Mouse (Mus musculus) neural tube, embryonic 14.5 days (tissue): Measurements from ENCODE around the gene Commd7. TPM values are rescaled to one million over a fixed set of nuclear protein-coding genes. Genes with fewer than 3 reads are reported as not detected.

Experiments used
- ATAC-seq: fragments of 200-750 bp; cut with Nextera tagmentation; 2 replicates; pipeline ENCODE4 v1.8.0; 2017; ENCODE audit warnings: low read depth, mild to moderate bottlenecking, moderate TSS enrichment, moderate library complexity
- H3K27ac ChIP-seq: fragments of 300-500 bp; sonication (generic); 2 replicates; pipeline ENCODE4 v1.5.1; 2014; ENCODE audit warnings: low read depth, mild to moderate bottlenecking, control low read depth, low read length, moderate library complexity, mixed read lengths
- H3K27me3 ChIP-seq: fragments of 300-500 bp; sonication (generic); 2 replicates; pipeline ENCODE4 v1.6.1; 2014; ENCODE audit warnings: low read length; ENCODE audit not compliant: control insufficient read depth, insufficient read depth
- H3K36me3 ChIP-seq: fragments of 300-500 bp; sonication (generic); 2 replicates; pipeline ENCODE4 v1.6.1; 2014; ENCODE audit warnings: low read length, mixed read lengths; ENCODE audit not compliant: control insufficient read depth, insufficient read depth
- H3K4me1 ChIP-seq: fragments of 300-500 bp; sonication (generic); 2 replicates; pipeline ENCODE4 v1.6.1; 2014; ENCODE audit warnings: low read length; ENCODE audit not compliant: control insufficient read depth, insufficient read depth
- H3K4me2 ChIP-seq: fragments of 300-500 bp; sonication (generic); 2 replicates; pipeline ENCODE4 v1.6.1; 2014; ENCODE audit warnings: mild to moderate bottlenecking, low read depth, low read length, control low read depth
- H3K4me3 ChIP-seq: fragments of 300-500 bp; sonication (generic); 2 replicates; pipeline ENCODE4 v1.5.1; 2014; ENCODE audit warnings: low read depth, low read length, control low read depth, mixed read lengths
- H3K9ac ChIP-seq: fragments of 300-500 bp; sonication (generic); replicated peaks from 2 replicates; pipeline ENCODE4 v1.6.1; 2014; ENCODE audit warnings: low read depth, mild to moderate bottlenecking, control low read depth, low read length, mixed read lengths
- H3K9me3 ChIP-seq: fragments of 300-500 bp; sonication (generic); 2 replicates; pipeline ENCODE4 v1.6.1; 2016; ENCODE audit warnings: low read length; ENCODE audit not compliant: control insufficient read depth
- WGBS: fragments of 180-500 bp; shearing (Covaris S2); extraction: QIAGEN DNeasy Blood & Tissue Kit; methylation state at CpG from one replicate; pipeline ENCODE4 v1.1.7; 2014; 5-methylcytosine and 5-hydroxymethylcytosine counted together
- polyA plus RNA-seq: library from polyadenylated mRNA; unstranded; fragments of >200 nt; fragmentation: Nextera tagmentation; extraction: Ambion mirVana; gene quantifications from 2 replicates; pipeline ENCODE4 v1.2.1, GENCODE M21; 2014

Commd7 gene
- polyA plus RNA-seq, 1 experiment from 2014 or later, result 77.3 TPM

DNA sequence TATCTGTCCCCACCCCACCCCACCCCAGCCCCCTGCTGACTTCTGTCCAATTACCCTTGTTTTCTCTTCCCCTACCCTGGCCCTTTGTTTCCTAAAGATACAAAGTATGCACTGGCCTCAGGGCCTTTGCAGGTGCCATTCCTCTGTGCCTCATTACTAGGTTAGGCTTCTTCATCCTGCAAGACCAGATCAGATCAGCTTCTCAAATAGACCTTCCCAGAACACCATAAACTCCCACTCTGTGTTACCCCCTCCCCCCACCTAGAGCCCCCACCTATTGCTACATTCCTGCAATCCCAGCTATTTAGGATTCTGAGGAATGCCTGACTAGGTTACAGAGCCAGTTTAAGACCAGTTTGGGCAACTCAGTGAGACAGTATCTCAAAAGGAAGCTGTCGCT lies 20.8 kb downstream of the Commd7 start:
- H3K4me2 ChIP-seq, result no peak overlapping the region
- H3K9ac ChIP-seq, result no peak overlapping the region
- H3K9me3 ChIP-seq, result no peaks in the 10 kb centered on the region
- 97% methylated on average over 1 of the region's 1 CpGs for WGBS
- H3K4me3 ChIP-seq, result no peak overlapping the region
- ATAC-seq, result no peak
- no peak overlapping the region for H3K27ac ChIP-seq
- no peaks in the 10 kb centered on the region for H3K36me3 ChIP-seq
- peaks cover 10% of the 10 kb centered on the region; the same call in 1 of the 2 replicates for H3K4me1 ChIP-seq
- no peaks in the 10 kb centered on the region for H3K27me3 ChIP-seq

DNA sequence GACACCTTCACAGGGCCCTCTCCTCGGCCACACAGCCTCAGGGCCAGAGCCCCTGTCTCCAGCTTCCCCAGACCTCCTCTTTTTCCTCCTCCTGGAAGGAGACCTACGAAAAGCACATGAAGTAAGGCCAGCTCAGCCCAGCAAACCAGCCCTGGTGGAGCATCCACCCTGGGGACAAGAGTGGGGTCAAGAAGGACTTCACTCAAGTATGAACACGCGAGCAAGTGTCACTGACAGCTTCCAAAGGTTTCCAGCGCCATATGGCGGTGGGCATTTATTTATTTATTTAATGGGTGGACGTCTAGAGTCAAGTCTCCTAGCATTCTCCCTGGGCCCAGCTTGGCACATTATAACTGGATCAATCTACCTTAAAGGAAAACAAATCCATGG lies 21.3 kb downstream of the Commd7 start:
- ATAC-seq, result peak; percentile 1; the same call in 1 of the 2 replicates
- H3K27ac ChIP-seq, result peak overlapping the region; percentile 67

DNA sequence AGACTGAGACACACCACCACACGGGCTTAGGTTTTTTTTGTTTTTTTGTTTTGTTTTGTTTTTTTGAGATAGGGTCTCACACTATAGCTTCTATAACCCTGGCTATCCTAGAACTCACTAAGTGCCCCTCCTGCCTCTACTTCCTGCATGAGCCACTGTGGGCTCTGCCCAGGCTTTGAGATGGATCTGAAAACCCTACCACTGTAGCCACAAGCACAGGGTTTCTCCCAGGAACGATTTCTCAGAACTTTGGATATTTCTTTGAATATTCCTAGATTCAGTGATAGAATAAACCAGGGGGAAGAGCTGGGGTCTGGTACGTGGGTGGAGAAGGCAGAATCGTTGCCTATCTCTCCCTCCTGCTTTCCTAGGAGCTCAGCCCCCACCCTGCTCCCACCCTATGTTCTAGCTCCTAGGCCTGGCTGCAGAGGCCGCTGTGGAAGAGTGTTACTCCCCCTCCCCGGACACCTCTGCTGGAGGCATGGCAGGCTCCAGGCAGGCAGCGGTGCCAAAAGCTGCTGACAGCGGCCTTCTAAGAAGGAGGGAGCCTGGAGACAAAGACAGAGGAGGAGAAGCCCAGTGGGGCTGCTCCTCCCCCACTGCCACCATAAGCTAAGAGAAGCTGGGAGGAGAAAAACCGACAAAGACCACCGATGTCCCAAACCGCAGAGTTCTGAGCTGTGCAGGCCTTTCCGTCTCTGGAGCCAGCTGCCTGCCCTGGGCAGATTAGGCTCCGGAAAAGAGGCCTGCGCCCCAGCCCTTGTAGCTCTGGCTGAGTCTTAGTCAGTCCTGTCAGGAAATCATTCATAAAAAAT lies 21.9 kb downstream of the Commd7 start:
- H3K27me3 ChIP-seq, result no peaks in the 10 kb centered on the region
- peak; percentile 69 for ATAC-seq
- no peaks in the 10 kb centered on the region for H3K9me3 ChIP-seq
- whole genome bisulfite sequencing, result 19% methylated on average over 14 of the region's 14 CpGs
- no peak overlapping the region for H3K4me3 ChIP-seq
- no peaks in the 10 kb centered on the region for H3K36me3 ChIP-seq
- H3K9ac ChIP-seq, result peak overlapping the region; percentile 28; the same call in 1 of the 2 replicates
- peak overlapping the region; percentile 67 for H3K27ac ChIP-seq
- H3K4me1 ChIP-seq, result peaks cover 10% of the 10 kb centered on the region; the same call in 1 of the 2 replicates
- no peak overlapping the region for H3K4me2 ChIP-seq

More for the DNA sequence above, 21.3 kb downstream of the Commd7 start:
- no peak overlapping the region for H3K4me3 ChIP-seq
- H3K9ac ChIP-seq, result peak overlapping the region; percentile 28; the same call in 1 of the 2 replicates
- no peak overlapping the region for H3K4me2 ChIP-seq
- no peaks in the 10 kb centered on the region for H3K36me3 ChIP-seq
- no peaks in the 10 kb centered on the region for H3K27me3 ChIP-seq
- H3K9me3 ChIP-seq, result no peaks in the 10 kb centered on the region
- 65% methylated on average over 7 of the region's 7 CpGs for WGBS
- H3K4me1 ChIP-seq, result peaks cover 10% of the 10 kb centered on the region; the same call in 1 of the 2 replicates

DNA sequence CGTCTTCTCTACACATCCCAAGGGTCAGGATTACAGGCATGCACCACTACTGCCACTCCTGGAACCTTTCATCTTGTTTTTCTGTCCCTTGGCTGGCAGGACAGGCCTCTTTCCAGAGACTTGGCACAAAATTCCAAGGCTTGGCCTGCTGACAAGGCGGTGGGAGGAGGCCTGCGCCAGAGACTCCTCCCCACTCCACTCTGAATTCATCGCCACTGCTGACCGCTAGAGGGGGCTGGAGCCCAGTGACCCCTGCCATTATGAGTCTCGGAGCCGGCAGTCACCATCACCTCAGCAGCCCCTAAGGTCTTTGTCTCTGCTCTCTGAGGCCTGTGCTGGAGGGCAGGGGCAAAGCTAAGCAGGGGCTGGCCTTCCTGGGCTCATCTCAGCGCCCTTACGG lies 23.0 kb downstream of the Commd7 start:
- no peaks in the 10 kb centered on the region for H3K9me3 ChIP-seq
- H3K9ac ChIP-seq, result no peak overlapping the region
- no peak overlapping the region for H3K4me3 ChIP-seq
- H3K36me3 ChIP-seq, result no peaks in the 10 kb centered on the region
- H3K4me2 ChIP-seq, result no peak overlapping the region
- H3K27ac ChIP-seq, result no peak overlapping the region
- no peaks in the 10 kb centered on the region for H3K27me3 ChIP-seq
- WGBS, result 12% methylated on average over 9 of the region's 9 CpGs
- peak; percentile 66 for ATAC-seq
- peaks cover 10% of the 10 kb centered on the region; the same call in 1 of the 2 replicates for H3K4me1 ChIP-seq

DNA sequence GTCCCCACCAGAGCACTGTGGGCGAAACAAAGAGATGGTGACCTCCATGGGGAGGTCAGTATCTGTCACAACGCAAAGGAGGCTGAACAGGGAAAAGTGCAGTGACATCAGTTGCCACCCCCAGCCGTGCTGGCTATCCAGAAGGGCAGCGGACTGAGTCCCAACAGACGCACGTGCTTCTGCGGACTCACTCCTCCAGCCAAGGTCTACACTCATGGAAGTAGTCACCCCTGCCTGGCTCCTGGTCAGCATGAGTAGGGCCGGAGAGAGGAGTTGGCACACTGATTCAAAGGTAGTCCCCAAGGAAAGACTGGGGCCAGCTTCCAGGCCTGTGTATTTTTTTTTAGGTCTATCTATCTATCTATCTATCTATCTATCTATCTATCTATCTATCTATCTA lies 23.5 kb downstream of the Commd7 start:
- Histone ChIP-seq H3K4me3 (no peak overlapping the region), H3K9me3 (no peaks in the 10 kb centered on the region)

GRCm38 (mm10) chr2:153607870-153608515 lies 24.6 kb downstream of the Commd7 start:
- Histone ChIP-seq H3K4me1 (peaks cover 10% of the 10 kb centered on the region; the same call in 1 of the 2 replicates), H3K27me3 (no peaks in the 10 kb centered on the region), H3K9me3 (no peaks in the 10 kb centered on the region), H3K4me3 (no peak overlapping the region), H3K36me3 (no peaks in the 10 kb centered on the region), H3K27ac (no peak overlapping the region), H3K4me2 (no peak overlapping the region), H3K9ac (no peak overlapping the region)
- 88% methylated on average over 13 of the region's 13 CpGs for WGBS
- no peak for ATAC-seq

More for the DNA sequence above, 23.5 kb downstream of the Commd7 start:
- no peak overlapping the region for H3K27ac ChIP-seq
- no peak for ATAC-seq
- H3K4me1 ChIP-seq, result peaks cover 10% of the 10 kb centered on the region; the same call in 1 of the 2 replicates
- no peak overlapping the region for H3K9ac ChIP-seq
- no peaks in the 10 kb centered on the region for H3K27me3 ChIP-seq
- 67% methylated on average over 8 of the region's 8 CpGs for WGBS
- no peaks in the 10 kb centered on the region for H3K36me3 ChIP-seq
- H3K4me2 ChIP-seq, result no peak overlapping the region

- no peak for ATAC-seq
Measured at GRCm38 (mm10) chr2:153606421-153606820, 26.2 kb downstream of the Commd7 start.

DNA sequence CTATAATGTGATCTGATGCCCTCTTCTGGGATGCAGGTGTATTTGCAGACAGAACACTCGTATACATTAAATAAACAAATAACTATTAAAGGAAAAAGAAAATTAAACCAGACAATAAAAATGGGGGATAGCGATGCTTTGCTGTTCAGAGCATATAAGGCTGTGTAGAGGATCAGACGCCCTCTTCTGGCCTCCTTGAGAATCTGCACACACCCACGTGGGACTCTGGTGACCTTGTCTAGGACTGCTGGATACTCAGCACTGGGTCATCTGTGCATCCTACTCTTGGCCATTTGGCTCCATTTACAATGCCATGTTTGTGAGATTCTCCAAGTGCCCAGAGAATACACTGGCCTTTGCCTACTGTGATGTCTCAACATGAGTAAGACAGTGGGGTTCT lies 28.9 kb downstream of the Commd7 start:
- H3K36me3 ChIP-seq, result no peaks in the 10 kb centered on the region
- H3K4me3 ChIP-seq, result no peak overlapping the region
- H3K27me3 ChIP-seq, result no peaks in the 10 kb centered on the region
- H3K27ac ChIP-seq, result no peak overlapping the region
- WGBS, result 36% methylated on average over 4 of the region's 4 CpGs
- no peaks in the 10 kb centered on the region for H3K9me3 ChIP-seq
- no peak overlapping the region for H3K9ac ChIP-seq
- ATAC-seq, result no peak
- H3K4me1 ChIP-seq, result no peaks in the 10 kb centered on the region
- no peak overlapping the region for H3K4me2 ChIP-seq

More at GRCm38 (mm10) chr2:153606421-153606820, 26.2 kb downstream of the Commd7 start:
- Histone ChIP-seq H3K9me3 (no peaks in the 10 kb centered on the region), H3K4me1 (peaks cover 10% of the 10 kb centered on the region; the same call in 1 of the 2 replicates), H3K27me3 (no peaks in the 10 kb centered on the region), H3K36me3 (no peaks in the 10 kb centered on the region), H3K4me2 (no peak overlapping the region), H3K9ac (no peak overlapping the region), H3K27ac (no peak overlapping the region), H3K4me3 (no peak overlapping the region)
- WGBS, result 79% methylated on average over 3 of the region's 3 CpGs
